Mouse (Mus musculus) adrenal gland, adult 8-10 months (tissue): ENCODE results near the gene Tmem273. TPM values are rescaled to one million over a fixed set of nuclear protein-coding genes. Genes with fewer than 3 reads are reported as not detected.

Experiments
- DNase-seq: peaks from one replicate; pipeline ENCODE4 v3.0.0; 2022
- total RNA-seq, 4 experiments: library from RNA; stranded (reverse); gene quantifications; 2 replicates each; pipeline ENCODE4 v1.2.4; 2022

Gene Tmem273
- total RNA-seq, 4 experiments from 2014 or later, result 2.0 to 5.7 (median 3.3) TPM

DNA sequence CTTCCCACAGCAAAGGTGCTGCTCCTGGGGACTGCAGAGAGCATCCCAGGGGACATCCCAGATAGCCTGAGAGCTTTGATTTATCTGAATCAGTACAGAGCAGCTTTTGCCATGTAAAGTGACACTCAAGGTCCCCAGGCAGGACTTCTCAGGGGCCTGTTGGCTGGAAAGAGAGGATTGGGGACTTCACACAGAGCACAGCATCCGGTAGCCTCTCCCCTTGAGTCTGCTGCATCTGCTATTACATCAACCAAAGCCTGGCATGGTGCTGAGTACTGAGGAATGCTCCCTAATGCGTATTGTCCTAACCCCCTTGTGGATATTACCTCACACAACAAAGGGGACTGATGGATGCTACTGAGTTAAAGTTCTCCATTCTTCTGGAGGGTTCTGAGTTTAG, 75.9 kb downstream of the Tmem273 start:
- no peak for DNase-seq

DNA sequence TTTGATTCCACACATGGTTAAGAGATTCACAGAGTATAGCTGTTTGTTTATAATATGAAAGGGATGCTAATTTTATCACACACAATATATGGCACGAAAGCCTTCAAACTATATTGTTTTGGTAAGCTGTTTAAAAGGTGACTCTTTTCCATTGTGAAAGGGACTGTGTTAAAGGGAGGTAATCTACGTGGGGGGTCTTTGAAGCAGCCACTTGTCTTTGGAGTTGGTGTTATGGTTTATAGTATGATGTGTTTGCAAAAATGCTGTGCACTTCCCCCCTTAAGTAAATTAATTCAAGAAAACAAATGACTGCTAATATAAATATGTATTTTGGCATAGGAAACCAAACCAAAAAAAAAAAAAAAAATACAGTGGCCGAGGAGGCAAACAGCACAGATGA, 79.6 kb downstream of the Tmem273 start:
- no peak for DNase-seq

Other genes with a start within 250 kb of the Tmem273 start
- 1 to 10 TPM; 2.6 to 5.4 (median 4.2) TPM for gene Prrxl1, start 186.6 kb upstream of the Tmem273 start, total RNA-seq
- gene 3425401B19Rik, start 100.7 kb upstream of the Tmem273 start, total RNA-seq, result under 1 TPM in 1 of 4 experiments, not detected in 3; 0.05 TPM
- under 1 TPM; 0.13 to 0.28 (median 0.19) TPM for gene Fam170b, start 48.0 kb downstream of the Tmem273 start, total RNA-seq
- 10 to 100 TPM; 15.7 to 22.0 (median 18.1) TPM for gene Vstm4, start 70.8 kb downstream of the Tmem273 start, total RNA-seq
- gene Lrrc18, start 205.4 kb downstream of the Tmem273 start, total RNA-seq, result 1 to 10 TPM; 1.0 to 1.7 (median 1.3) TPM